Mouse (Mus musculus) kidney, adult 2 months (tissue): ENCODE data around the gene Agpat2. TPM values are rescaled to one million over a fixed set of nuclear protein-coding genes. Genes with fewer than 3 reads are reported as not detected.

Experiments
- DNase-seq: peaks from one replicate; pipeline ENCODE4 v3.0.0; 2021
- H3K27ac ChIP-seq: fragments of 200-500 bp; 2 replicates; pipeline ENCODE4 v1.5.1; 2012; ENCODE audit warnings: low read depth, low read length, control low read depth, inconsistent platforms; ENCODE audit not compliant: insufficient read depth
- H3K27me3 ChIP-seq: fragments of 200-500 bp; replicated peaks from 2 replicates; pipeline ENCODE4 v1.6.1; 2012; ENCODE audit warnings: mild to moderate bottlenecking, moderate library complexity, low read length, inconsistent platforms; ENCODE audit not compliant: control insufficient read depth, insufficient read depth
- H3K36me3 ChIP-seq: fragments of 200-500 bp; 2 replicates; pipeline ENCODE4 v1.6.1; 2012; ENCODE audit warnings: mild to moderate bottlenecking, moderate library complexity, low read length, inconsistent platforms; ENCODE audit not compliant: control insufficient read depth, insufficient read depth
- H3K4me1 ChIP-seq: fragments of 200-500 bp; 2 replicates; pipeline ENCODE4 v1.6.1; 2011; ENCODE audit warnings: low read length; ENCODE audit not compliant: control insufficient read depth, insufficient read depth
- H3K4me3 ChIP-seq: fragments of 200-500 bp; 2 replicates; pipeline ENCODE4 v1.5.1; 2011; ENCODE audit warnings: mild to moderate bottlenecking, low read depth, low read length, control low read depth; ENCODE audit not compliant: insufficient read depth
- CTCF ChIP-seq: fragments of 200-500 bp; conservative IDR thresholded peaks from 2 replicates; pipeline ENCODE4 v1.5.1; 2011; ENCODE audit warnings: low read depth, mild to moderate bottlenecking, control low read depth, low read length, moderate library complexity, mixed read lengths; ENCODE audit not compliant: insufficient read depth, insufficient read length
- POLR2A ChIP-seq: fragments of 200-500 bp; IDR thresholded peaks from one replicate; pipeline ENCODE4 v1.6.1; 2011; ENCODE audit warnings: low read depth, low read length, control low read depth
- WGBS: fragments of 180-500 bp; shearing (Covaris S2); methylation state at CpG from one replicate; pipeline ENCODE4 v1.1.7; 2018; 5-methylcytosine and 5-hydroxymethylcytosine counted together
- polyA plus RNA-seq: library from polyadenylated mRNA; depleted of rRNA; stranded (reverse); fragments of >200 nt; gene quantifications from 2 replicates; pipeline ENCODE4 v1.2.3, GENCODE M21; 2012

Gene Agpat2
- polyA plus RNA-seq, 1 experiment, result 165 TPM

DNA sequence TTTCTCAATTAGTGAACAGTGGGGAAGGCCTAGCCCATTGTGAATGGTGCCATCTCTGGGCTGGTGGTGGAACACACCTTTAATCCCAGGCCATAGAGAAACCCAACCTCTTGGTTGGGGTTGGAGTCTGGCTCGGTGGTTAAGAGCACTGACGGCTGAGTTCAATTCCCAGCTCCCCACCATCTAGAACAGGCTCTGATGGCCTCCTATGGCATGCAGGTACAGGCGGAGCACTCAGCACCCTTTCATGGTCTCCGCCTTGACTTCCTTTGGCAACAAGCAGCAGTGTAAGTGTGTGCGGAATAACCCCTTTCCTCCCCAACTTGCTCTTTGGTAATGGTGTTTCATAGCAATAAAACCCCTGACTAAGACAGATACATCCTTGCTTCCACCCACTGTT is 34.4 kb upstream of the Agpat2 start:
- Histone ChIP-seq H3K4me1 (peaks cover 13% of the 10 kb centered on the region; the same call in 1 of the 2 replicates), H3K27ac (no peak overlapping the region), H3K36me3 (no peaks in the 10 kb centered on the region), H3K4me3 (no peak overlapping the region), H3K27me3 (no peaks in the 10 kb centered on the region)
- TF ChIP-seq CTCF, result no peak
- TF ChIP-seq POLR2A, result no peak
- WGBS, result 65% methylated on average over 5 of the region's 5 CpGs
- no peak for DNase-seq

DNA sequence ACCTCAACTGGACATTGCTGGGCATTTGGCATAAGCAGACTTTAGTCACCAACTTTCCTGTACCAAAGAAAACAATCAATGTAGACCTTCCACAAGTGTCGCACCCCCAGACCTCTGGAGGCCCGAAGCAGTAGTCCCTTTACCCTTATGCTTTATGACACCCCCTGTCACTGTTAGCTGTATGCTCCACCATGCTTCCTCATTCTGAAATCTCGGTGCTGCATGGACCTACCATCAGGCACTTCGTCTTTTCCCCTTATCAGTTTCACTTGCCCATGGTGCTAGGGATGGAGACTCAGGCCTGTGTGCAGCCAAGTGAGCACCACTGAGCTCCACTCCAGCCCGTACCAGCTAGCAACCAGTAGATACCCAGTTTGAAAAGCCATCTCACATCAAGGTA is 33.8 kb upstream of the Agpat2 start:
- 73% methylated on average over 5 of the region's 5 CpGs for WGBS
- no peaks in the 10 kb centered on the region for H3K27me3 ChIP-seq
- H3K4me1 ChIP-seq, result peaks cover 13% of the 10 kb centered on the region; the same call in 1 of the 2 replicates
- H3K27ac ChIP-seq, result no peak overlapping the region
- H3K4me3 ChIP-seq, result no peak overlapping the region
- no peaks in the 10 kb centered on the region for H3K36me3 ChIP-seq
- no peak for DNase-seq
- TF ChIP-seq POLR2A, result no peak
- no peak for TF ChIP-seq CTCF

DNA sequence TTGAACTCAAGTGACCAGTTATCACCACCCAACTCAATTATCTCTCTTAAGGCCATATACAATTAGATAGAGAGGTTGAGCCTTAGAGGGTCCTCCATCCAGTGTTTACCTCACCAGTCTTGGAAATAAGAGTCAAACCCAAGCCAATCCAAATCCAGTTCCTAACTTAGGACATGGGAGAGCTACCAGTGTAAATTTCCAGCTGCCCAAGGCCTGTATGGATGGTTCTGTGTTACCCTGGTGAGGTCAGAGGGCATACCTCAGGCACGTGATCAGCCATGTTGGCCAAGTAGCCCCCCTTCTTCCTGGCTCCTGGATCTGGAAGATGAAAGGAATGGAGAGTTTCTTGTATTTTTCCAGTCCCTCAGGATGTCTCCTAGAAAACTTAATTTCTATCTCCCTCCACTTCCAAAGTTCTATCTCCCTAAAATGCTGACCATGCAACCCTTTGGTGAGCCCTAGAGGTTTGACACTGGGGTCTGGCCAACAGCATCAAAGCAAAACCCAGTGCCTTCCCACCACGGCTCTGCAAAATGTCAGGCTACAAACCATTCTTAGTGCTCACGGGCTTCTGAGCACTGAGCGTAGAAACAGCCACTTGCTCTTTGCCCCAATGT is 33.2 kb upstream of the Agpat2 start:
- no peak for TF ChIP-seq CTCF
- Histone ChIP-seq H3K27ac (no peak overlapping the region), H3K4me1 (peaks cover 13% of the 10 kb centered on the region; the same call in 1 of the 2 replicates), H3K4me3 (no peak overlapping the region), H3K36me3 (no peaks in the 10 kb centered on the region), H3K27me3 (no peaks in the 10 kb centered on the region)
- no peak for DNase-seq
- WGBS, result 55% methylated on average over 4 of the region's 4 CpGs

DNA sequence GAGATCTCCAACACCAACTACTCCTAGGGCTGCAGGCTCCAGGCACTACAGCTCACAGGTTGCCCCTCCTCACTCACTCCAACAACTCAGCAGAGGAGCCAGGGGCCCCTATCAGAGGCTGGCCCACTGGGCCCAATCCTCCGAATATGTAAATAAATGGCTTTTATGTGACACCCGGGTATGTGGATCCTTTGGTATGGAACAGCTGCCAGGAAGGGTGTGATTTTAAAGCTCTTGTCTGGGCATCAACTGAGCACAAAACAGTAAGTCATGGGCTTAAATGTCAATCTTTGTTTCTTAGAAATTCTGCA is 32.1 kb upstream of the Agpat2 start:
- 51% methylated on average over 2 of the region's 2 CpGs for WGBS
- Histone ChIP-seq H3K27me3 (no peaks in the 10 kb centered on the region), H3K36me3 (no peaks in the 10 kb centered on the region), H3K27ac (no peak overlapping the region), H3K4me3 (no peak overlapping the region), H3K4me1 (peaks cover 13% of the 10 kb centered on the region; the same call in 1 of the 2 replicates)
- TF ChIP-seq POLR2A (no peak), CTCF (no peak)
- DNase-seq, result no peak

DNA sequence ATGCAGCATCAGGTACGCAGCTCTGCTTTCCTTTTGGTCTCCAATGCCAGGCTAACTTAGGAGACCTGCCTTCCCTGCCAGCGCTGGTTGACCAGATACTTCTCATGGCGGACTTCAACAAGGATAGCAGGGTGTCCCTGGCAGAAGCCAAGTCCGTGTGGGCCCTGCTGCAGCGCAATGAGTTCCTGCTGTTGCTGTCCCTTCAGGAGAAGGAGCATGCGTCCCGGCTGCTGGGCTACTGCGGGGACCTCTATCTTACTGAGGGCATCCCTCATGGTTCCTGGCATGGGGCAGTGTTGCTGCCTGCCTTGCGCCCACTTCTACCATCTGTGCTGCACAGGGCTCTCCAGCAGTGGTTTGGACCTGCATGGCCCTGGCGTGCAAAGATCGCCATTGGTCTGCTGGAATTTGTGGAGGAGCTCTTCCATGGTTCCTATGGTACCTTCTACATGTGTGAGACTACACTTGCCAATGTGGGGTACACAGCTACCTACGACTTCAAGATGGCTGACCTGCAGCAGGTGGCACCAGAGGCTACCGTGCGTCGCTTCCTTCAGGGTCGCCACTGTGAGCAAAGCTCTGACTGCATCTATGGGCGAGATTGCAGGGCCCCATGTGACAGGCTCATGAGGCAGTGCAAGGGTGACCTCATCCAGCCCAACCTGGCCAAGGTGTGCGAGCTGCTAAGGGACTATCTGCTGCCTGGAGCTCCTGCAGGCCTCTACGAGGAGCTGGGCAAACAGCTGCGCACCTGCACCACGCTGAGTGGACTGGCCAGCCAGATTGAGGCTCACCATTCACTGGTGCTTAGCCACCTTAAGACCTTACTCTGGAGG is 31.5 kb upstream of the Agpat2 start:
- WGBS, result 80% methylated on average over 21 of the region's 21 CpGs
- no peak for DNase-seq

DNA sequence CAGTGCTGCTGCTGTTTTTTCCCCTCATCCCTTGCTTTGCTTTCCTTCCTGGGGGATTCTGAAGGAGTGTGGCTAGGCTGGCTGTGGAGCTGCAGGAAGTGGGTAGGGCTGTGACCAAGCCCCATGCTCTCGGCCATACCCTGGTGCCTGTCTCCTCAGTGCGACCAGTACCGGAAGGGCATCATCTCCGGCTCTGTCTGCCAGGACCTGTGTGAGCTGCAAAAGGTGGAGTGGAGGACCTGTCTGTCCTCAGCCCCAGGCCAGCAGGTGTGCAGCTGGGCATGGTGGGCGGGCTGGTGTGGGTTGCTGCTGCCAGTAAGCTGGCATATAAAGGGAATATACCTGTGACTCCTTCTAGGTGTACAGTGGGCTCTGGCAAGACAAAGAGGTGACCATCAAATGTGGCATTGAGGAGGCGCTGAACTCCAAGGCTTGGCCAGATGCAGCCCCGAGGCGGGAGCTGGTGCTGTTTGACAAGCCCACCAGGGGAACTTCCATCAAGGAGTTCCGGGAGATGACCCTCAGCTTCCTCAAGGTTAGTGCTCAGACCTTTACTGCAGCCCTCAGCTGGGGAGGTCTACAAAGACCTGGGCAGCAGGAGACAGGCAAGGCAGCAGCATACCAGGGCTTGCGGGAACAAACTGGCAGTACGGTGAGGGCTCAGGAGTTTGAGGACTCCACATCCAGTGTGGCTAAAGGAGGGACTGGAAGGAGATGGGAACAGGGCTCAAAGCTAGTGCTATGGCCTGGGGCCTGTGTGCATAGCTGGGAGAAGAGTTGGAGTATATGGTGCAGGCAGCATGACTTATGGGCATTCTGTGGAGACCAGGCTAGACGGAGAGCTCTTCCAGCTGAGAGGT is 30.6 kb upstream of the Agpat2 start:
- Histone ChIP-seq H3K27ac (no peak overlapping the region), H3K36me3 (no peaks in the 10 kb centered on the region), H3K4me1 (peaks cover 13% of the 10 kb centered on the region; the same call in 1 of the 2 replicates), H3K27me3 (no peaks in the 10 kb centered on the region), H3K4me3 (no peak overlapping the region)
- peak; percentile 37 for DNase-seq
- no peak for TF ChIP-seq POLR2A
- TF ChIP-seq CTCF, result no peak
- 66% methylated on average over 12 of the region's 12 CpGs for WGBS

More for the DNA sequence above, 31.5 kb upstream of the Agpat2 start:
- H3K36me3 ChIP-seq, result no peaks in the 10 kb centered on the region
- TF ChIP-seq CTCF, result no peak
- no peak for TF ChIP-seq POLR2A
- H3K4me3 ChIP-seq, result no peak overlapping the region
- H3K27me3 ChIP-seq, result no peaks in the 10 kb centered on the region
- H3K4me1 ChIP-seq, result peaks cover 13% of the 10 kb centered on the region; the same call in 1 of the 2 replicates
- no peak overlapping the region for H3K27ac ChIP-seq
